Mouse (Mus musculus) embryonic facial prominence, embryonic 15.5 days (tissue): ENCODE data around the gene Lhfpl4. TPM values are rescaled to one million over a fixed set of nuclear protein-coding genes. Genes with fewer than 3 reads are reported as not detected.

ENCODE experiments used
- polyA plus RNA-seq: library from polyadenylated mRNA; unstranded; fragments of >200 nt; fragmentation: Nextera tagmentation; extraction: Ambion mirVana; gene quantifications from 2 replicates; pipeline ENCODE4 v1.2.1, GENCODE M21; 2015

Gene Lhfpl4
- polyA plus RNA-seq, 1 experiment from 2014 or later, result 1.9 TPM

Other genes with a start within 250 kb of the Lhfpl4 start
- 6.1 and 6.9 TPM in 2 replicates for gene Srgap3, start 248.1 kb downstream of the Lhfpl4 start, polyA plus RNA-seq
- gene Thumpd3, start 149.2 kb downstream of the Lhfpl4 start, polyA plus RNA-seq, result 42.9 and 48.3 TPM in 2 replicates
- 81.1 and 84.7 TPM in 2 replicates for gene Setd5, start 118.0 kb downstream of the Lhfpl4 start, polyA plus RNA-seq
- gene Mtmr14, start 42.5 kb upstream of the Lhfpl4 start, polyA plus RNA-seq, result 32.3 and 35.6 TPM in 2 replicates
- gene Cpne9, start 86.9 kb upstream of the Lhfpl4 start, polyA plus RNA-seq, result 0.21 and 1.1 TPM in 2 replicates
- 18.0 and 22.9 TPM in 2 replicates for gene Brpf1, start 111.8 kb upstream of the Lhfpl4 start, polyA plus RNA-seq
- gene Ogg1, start 131.6 kb upstream of the Lhfpl4 start, polyA plus RNA-seq, result 12.5 and 13.6 TPM in 2 replicates
- 100 and 101 TPM in 2 replicates for gene Camk1, start 148.6 kb upstream of the Lhfpl4 start, polyA plus RNA-seq
- 51.0 and 54.2 TPM in 2 replicates for gene Tada3, start 182.5 kb upstream of the Lhfpl4 start, polyA plus RNA-seq
- gene Arpc4, start 182.7 kb upstream of the Lhfpl4 start, polyA plus RNA-seq, result 381 and 384 TPM in 2 replicates
- 7.7 and 10.7 TPM in 2 replicates for gene Ttll3, start 193.9 kb upstream of the Lhfpl4 start, polyA plus RNA-seq
- 16.7 and 19.7 TPM in 2 replicates for gene Rpusd3, start 224.0 kb upstream of the Lhfpl4 start, polyA plus RNA-seq
- gene Cidec, start 240.4 kb upstream of the Lhfpl4 start, polyA plus RNA-seq, result not detected in 2 replicates
- 81.4 and 84.8 TPM in 2 replicates for gene Jagn1, start 247.2 kb upstream of the Lhfpl4 start, polyA plus RNA-seq